In genomic region chr6:38252766-38253735, GRCm38 (mm10) we compare ENCODE assay signal across 8 mouse cellular contexts. TPM values are rescaled to one million over a fixed set of nuclear protein-coding genes. Genes with fewer than 3 reads are reported as not detected.
DNase-seq lines count a peak whose midpoint lies in the region; ATAC-seq lines count a peak whose summit lies in the region.

No protein-coding gene starts in this region.

- no peaks in the 10 kb centered on the region for H3K9me3 ChIP-seq in lung, embryonic 15.5 days
- H3K9me3 ChIP-seq in hindbrain, embryonic 15.5 days, result no peaks in the 10 kb centered on the region
- no peaks in the 10 kb centered on the region for H3K9me3 ChIP-seq in midbrain, embryonic 11.5 days (ENCODE audit: control insufficient read depth, low read length)

- H3K4me1 ChIP-seq in lung, embryonic 15.5 days, result peaks cover 27% of the 10 kb centered on the region
- peaks cover 51% of the 10 kb centered on the region for H3K4me1 ChIP-seq in hindbrain, embryonic 15.5 days (replicated peaks)
- peaks cover 18% of the 10 kb centered on the region for H3K4me1 ChIP-seq in midbrain, embryonic 11.5 days (ENCODE audit: control insufficient read depth, insufficient read depth, low read length)

- peak overlapping the region; percentile 86 for H3K9ac ChIP-seq in lung, embryonic 15.5 days
- H3K9ac ChIP-seq in hindbrain, embryonic 15.5 days, result peak overlapping the region; percentile 92
- peak overlapping the region; percentile 98 for H3K9ac ChIP-seq in midbrain, embryonic 11.5 days (ENCODE audit: low read length)

- ATAC-seq in lung, embryonic 15.5 days (ENCODE audit: borderline replicate concordance, extremely low read depth, low FRiP score, low TSS enrichment), result no peak
- ATAC-seq in hindbrain, embryonic 15.5 days (ENCODE audit: low FRiP score, low read depth), result peak; percentile 1; the same call in 1 of the 2 replicates
- ATAC-seq in midbrain, embryonic 11.5 days (ENCODE audit: low FRiP score), result no peak
- no peak for ATAC-seq in inflammation-experienced regulatory T-cells, adult 6 months

- H3K36me3 ChIP-seq in lung, embryonic 15.5 days, result no peaks in the 10 kb centered on the region
- H3K36me3 ChIP-seq in hindbrain, embryonic 15.5 days, result no peaks in the 10 kb centered on the region
- H3K36me3 ChIP-seq in midbrain, embryonic 11.5 days (ENCODE audit: control insufficient read depth, insufficient read depth, low read length), result no peaks in the 10 kb centered on the region

- H3K4me2 ChIP-seq in lung, embryonic 15.5 days, result peak overlapping the region; percentile 90
- peak overlapping the region; percentile 71 for H3K4me2 ChIP-seq in hindbrain, embryonic 15.5 days
- peak overlapping the region; percentile 73 for H3K4me2 ChIP-seq in midbrain, embryonic 11.5 days

- peak overlapping the region; percentile 59 for H3K27ac ChIP-seq in lung, embryonic 15.5 days
- peak overlapping the region; percentile 95 for H3K27ac ChIP-seq in hindbrain, embryonic 15.5 days (replicated peaks)
- H3K27ac ChIP-seq in midbrain, embryonic 11.5 days (ENCODE audit: low read depth, low read length), result peak overlapping the region; percentile 71

- DNase-seq in lung, postnatal 25 days (ENCODE audit: low spot score), result no peak
- DNase-seq in embryo, embryonic 10.5 days (ENCODE audit: low spot score), result peak; percentile 63
- DNase-seq in midbrain, embryonic 11.5 days (ENCODE audit: low spot score, missing footprints), result peak; percentile 98
- DNase-seq in ovary, adult 18-20 months (ENCODE audit: low spot score), result no peak
- no peak for DNase-seq in spleen, postnatal 14 days (ENCODE audit: low spot score in 2 of 2)

- H3K4me3 ChIP-seq in lung, embryonic 15.5 days, result peak overlapping the region; percentile 84
- peak overlapping the region; percentile 74 for H3K4me3 ChIP-seq in hindbrain, embryonic 15.5 days
- peak overlapping the region; percentile 88 for H3K4me3 ChIP-seq in midbrain, embryonic 11.5 days (ENCODE audit: low read depth, low read length)

- WGBS in lung, embryonic 15.5 days, result 8% methylated on average over 19 of the region's 19 CpGs
- WGBS in hindbrain, embryonic 15.5 days, result 3% methylated on average over 19 of the region's 19 CpGs
- 12% methylated on average over 19 of the region's 19 CpGs for WGBS in midbrain, embryonic 11.5 days

- no peaks in the 10 kb centered on the region for H3K27me3 ChIP-seq in lung, embryonic 15.5 days
- H3K27me3 ChIP-seq in hindbrain, embryonic 15.5 days, result no peaks in the 10 kb centered on the region
- H3K27me3 ChIP-seq in midbrain, embryonic 11.5 days (ENCODE audit: control insufficient read depth, insufficient read depth, low read length), result no peaks in the 10 kb centered on the region

RNA-seq across cellular contexts. Expression of gene D630045J12Rik, which starts 0.8 kb away (rescaled TPM):
- 2.9 and 3.4 TPM in 2 replicates for polyA plus RNA-seq in lung, embryonic 15.5 days (2015; fragmentation: Nextera tagmentation; extraction: Ambion mirVana)
- polyA plus RNA-seq in hindbrain, embryonic 15.5 days (2015; fragmentation: Nextera tagmentation; extraction: Ambion mirVana), result 15.2 and 16.9 TPM in 2 replicates
- 9.7 and 10.1 TPM in 2 replicates for polyA plus RNA-seq in midbrain, embryonic 11.5 days (2014; fragmentation: Nextera tagmentation; extraction: Ambion mirVana)
- under 1 TPM in 1 of 3 experiments, not detected in 2; 0.08 TPM for polyA plus RNA-seq in inflammation-experienced regulatory T-cells, adult 6 months (2017; shearing (Covaris generic))

RNA-seq across cellular contexts. Expression of gene Zc3hav1l, which starts 46.0 kb away (rescaled TPM):
- 9.3 and 9.5 TPM in 2 replicates for polyA plus RNA-seq in lung, embryonic 15.5 days (2015; fragmentation: Nextera tagmentation; extraction: Ambion mirVana)
- 7.4 and 7.8 TPM in 2 replicates for polyA plus RNA-seq in hindbrain, embryonic 15.5 days (2015; fragmentation: Nextera tagmentation; extraction: Ambion mirVana)
- 12.1 and 13.1 TPM in 2 replicates for polyA plus RNA-seq in midbrain, embryonic 11.5 days (2014; fragmentation: Nextera tagmentation; extraction: Ambion mirVana)
- under 1 TPM; 0.16 to 0.50 (median 0.47) TPM for polyA plus RNA-seq in inflammation-experienced regulatory T-cells, adult 6 months (2017; shearing (Covaris generic))

Comparison
In these comparisons a context has a peak if more than half of its experiments do, and no peak if none do; other contexts are left out.
1. DNase-seq: peak in embryo, embryonic 10.5 days (single experiment) and midbrain, embryonic 11.5 days (single experiment); none in lung, postnatal 25 days (single experiment), ovary, adult 18-20 months (single experiment) and spleen, postnatal 14 days (0 of 2).
2. Peak in every context shown above with its lines, with median percentiles within 50 percentile points of each other: H3K27ac ChIP-seq, H3K4me2 ChIP-seq, H3K4me3 ChIP-seq and H3K9ac ChIP-seq.